Mouse (Mus musculus): Measurements from ENCODE around the gene Rhbdd1. TPM values are rescaled to one million over a fixed set of nuclear protein-coding genes. Genes with fewer than 3 reads are reported as not detected.

Gene Rhbdd1
- total and polyA plus RNA-seq, 3 experiments: 7.5 to 10.4 TPM; not detected in 1

DNA sequence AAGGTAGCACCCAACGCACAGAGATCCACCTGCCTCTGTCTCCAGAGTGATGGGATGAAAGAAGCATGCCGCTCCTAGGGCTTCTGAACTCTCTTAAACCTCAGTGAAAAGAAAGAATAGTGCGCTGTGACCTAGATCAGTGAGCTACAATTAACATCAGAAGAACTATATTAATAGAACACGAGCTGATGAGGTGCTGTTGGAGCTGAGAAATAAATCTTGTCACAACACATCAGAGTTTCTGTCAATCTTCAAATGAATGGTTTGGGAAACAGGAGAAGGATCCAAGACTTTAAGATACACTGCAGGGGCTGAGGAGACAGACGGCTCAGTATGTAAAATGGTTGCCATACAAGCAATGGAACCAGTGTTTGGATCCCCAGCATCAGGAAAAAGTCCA is 44.0 kb upstream of the Rhbdd1 start:
- no peaks in the 10 kb centered on the region for H3K36me3 ChIP-seq (ENCODE audit: control insufficient read depth in 1 of 2, insufficient read depth in 2 of 2, low read length in 2 of 2)
- H3K27ac ChIP-seq (ENCODE audit: control insufficient read depth, low read depth, low read length): no peak overlapping the region
- DNase-seq (ENCODE audit: low read depth, low spot score): no peak
- H3K27me3 ChIP-seq (ENCODE audit: control insufficient read depth in 1 of 2, insufficient read depth in 2 of 2, low read length in 2 of 2): no peaks in the 10 kb centered on the region
- no peak overlapping the region for H3K4me3 ChIP-seq (ENCODE audit: control insufficient read depth in 1 of 2, insufficient read depth in 1 of 2, low read depth in 2 of 2, low read length in 2 of 2)
- H3K9me3 ChIP-seq (replicated peaks; ENCODE audit: insufficient read depth, low read length): no peaks in the 10 kb centered on the region
- H3K79me2 ChIP-seq (ENCODE audit: control insufficient read depth, insufficient read depth, low read length, poor library complexity): no peaks in the 10 kb centered on the region
- no peaks in the 10 kb centered on the region for H3K4me1 ChIP-seq (ENCODE audit: control insufficient read depth in 1 of 2, insufficient read depth in 2 of 2, low read length in 2 of 2)
- TF ChIP-seq JUND (IDR thresholded peaks at IDR 0.05; ENCODE audit: low read depth, low read length) (no peak), UBTF (IDR thresholded peaks at IDR 0.05; ENCODE audit: borderline replicate concordance, insufficient read depth, low read depth, low read length) (no peak), GATA1 (IDR thresholded peaks at IDR 0.05; ENCODE audit: low read depth, low read length) (no peak), MAZ (IDR thresholded peaks at IDR 0.05; ENCODE audit: low read depth, low read length) (no peak), NRF1 (IDR thresholded peaks at IDR 0.05; ENCODE audit: insufficient read depth, low read depth, low read length, poor library complexity, severe bottlenecking) (no peak), SMC3 (IDR thresholded peaks at IDR 0.05; ENCODE audit: low read depth, low read length) (no peak), ZMIZ1 (IDR thresholded peaks at IDR 0.05; ENCODE audit: low read depth, low read length) (no peak), TBP (IDR thresholded peaks at IDR 0.05; ENCODE audit: low read depth, low read length) (no peak)
- H3K9ac ChIP-seq (ENCODE audit: control insufficient read depth, low read depth, low read length, poor library complexity, severe bottlenecking): no peak overlapping the region

DNA sequence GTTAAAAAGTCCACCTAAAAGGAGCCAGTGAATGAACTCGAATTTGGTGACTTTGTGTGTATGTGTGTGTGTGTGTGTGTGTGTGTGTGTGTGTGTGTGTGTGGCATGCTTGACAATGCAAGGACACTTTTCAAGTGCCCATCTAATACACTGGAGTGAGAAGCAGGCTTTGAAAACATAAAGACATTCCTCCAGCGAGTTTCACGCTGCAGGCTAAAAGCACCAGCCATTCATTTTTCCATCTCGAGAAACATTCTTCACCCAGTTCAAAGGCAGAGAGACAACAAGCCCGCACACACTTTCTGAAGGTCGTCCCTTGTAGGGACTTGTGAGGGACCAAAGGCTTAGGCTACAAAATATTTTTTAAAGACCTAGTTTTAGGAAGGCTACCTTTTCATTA is 42.7 kb upstream of the Rhbdd1 start:
- no peak for TF ChIP-seq TCF12 (IDR thresholded peaks at IDR 0.05; ENCODE audit: low read depth, low read length)
- no peak for TF ChIP-seq USF1 (IDR thresholded peaks at IDR 0.05; ENCODE audit: low read depth, low read length)
- no peak for TF ChIP-seq TAL1 (IDR thresholded peaks at IDR 0.05; ENCODE audit: low read length)
- TF ChIP-seq GABPA (IDR thresholded peaks at IDR 0.05; ENCODE audit: low read depth, low read length): no peak
- TF ChIP-seq MXI1 (IDR thresholded peaks at IDR 0.05; ENCODE audit: low read depth, low read length): no peak
- no peak for TF ChIP-seq ZC3H11A (IDR thresholded peaks at IDR 0.05; ENCODE audit: low read depth, low read length)
- DNase-seq (ENCODE audit: low read depth, low spot score): no peak

DNA sequence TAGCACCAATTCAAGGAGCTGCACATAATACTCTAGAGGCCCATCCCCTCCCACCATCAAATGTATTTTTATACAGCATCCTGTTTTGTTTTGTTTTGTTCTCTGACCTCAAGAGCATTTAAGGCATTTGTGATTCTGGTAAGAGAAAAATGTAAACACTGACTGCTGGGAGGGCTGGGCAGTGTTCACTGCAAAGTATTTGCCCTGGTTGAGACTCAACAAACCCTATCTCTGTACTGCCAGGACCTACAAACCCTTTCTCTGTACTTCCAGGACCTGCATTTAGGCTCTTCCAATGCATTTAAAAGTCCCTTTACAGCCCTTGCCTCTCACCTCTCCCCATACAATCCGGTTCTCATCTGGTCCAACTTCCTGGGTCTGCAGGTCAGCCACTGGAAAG is 41.9 kb upstream of the Rhbdd1 start:
- Histone ChIP-seq H3K27ac (ENCODE audit: control insufficient read depth, low read depth, low read length) (no peak overlapping the region), H3K4me3 (ENCODE audit: control insufficient read depth in 1 of 2, insufficient read depth in 1 of 2, low read depth in 2 of 2, low read length in 2 of 2) (no peak overlapping the region), H3K27me3 (ENCODE audit: control insufficient read depth in 1 of 2, insufficient read depth in 2 of 2, low read length in 2 of 2) (no peaks in the 10 kb centered on the region), H3K9me3 (replicated peaks; ENCODE audit: insufficient read depth, low read length) (no peaks in the 10 kb centered on the region), H3K36me3 (ENCODE audit: control insufficient read depth in 1 of 2, insufficient read depth in 2 of 2, low read length in 2 of 2) (no peaks in the 10 kb centered on the region), H3K79me2 (ENCODE audit: control insufficient read depth, insufficient read depth, low read length, poor library complexity) (no peaks in the 10 kb centered on the region), H3K4me1 (ENCODE audit: control insufficient read depth in 1 of 2, insufficient read depth in 2 of 2, low read length in 2 of 2) (no peaks in the 10 kb centered on the region), H3K9ac (ENCODE audit: control insufficient read depth, low read depth, low read length, poor library complexity, severe bottlenecking) (no peak overlapping the region)
- no peak for DNase-seq (ENCODE audit: low read depth, low spot score)
- TF ChIP-seq MYC (IDR thresholded peaks at IDR 0.05; ENCODE audit: low read depth, low read length) (no peak), MAFK (IDR thresholded peaks at IDR 0.05; ENCODE audit: borderline replicate concordance, low read depth, low read length) (no peak), TCF12 (IDR thresholded peaks at IDR 0.05; ENCODE audit: low read depth, low read length) (no peak), ZC3H11A (IDR thresholded peaks at IDR 0.05; ENCODE audit: low read depth, low read length) (no peak)

More for the DNA sequence above, 42.7 kb upstream of the Rhbdd1 start:
- H3K4me1 ChIP-seq (ENCODE audit: control insufficient read depth in 1 of 2, insufficient read depth in 2 of 2, low read length in 2 of 2): no peaks in the 10 kb centered on the region
- H3K27ac ChIP-seq (ENCODE audit: control insufficient read depth, low read depth, low read length): no peak overlapping the region
- no peaks in the 10 kb centered on the region for H3K27me3 ChIP-seq (ENCODE audit: control insufficient read depth in 1 of 2, insufficient read depth in 2 of 2, low read length in 2 of 2)
- H3K79me2 ChIP-seq (ENCODE audit: control insufficient read depth, insufficient read depth, low read length, poor library complexity): no peaks in the 10 kb centered on the region
- H3K9ac ChIP-seq (ENCODE audit: control insufficient read depth, low read depth, low read length, poor library complexity, severe bottlenecking): no peak overlapping the region
- no peaks in the 10 kb centered on the region for H3K9me3 ChIP-seq (replicated peaks; ENCODE audit: insufficient read depth, low read length)
- no peak overlapping the region for H3K4me3 ChIP-seq (ENCODE audit: control insufficient read depth in 1 of 2, insufficient read depth in 1 of 2, low read depth in 2 of 2, low read length in 2 of 2)
- H3K36me3 ChIP-seq (ENCODE audit: control insufficient read depth in 1 of 2, insufficient read depth in 2 of 2, low read length in 2 of 2): no peaks in the 10 kb centered on the region

Data from MEL (cell line).